In the genomic region with DNA sequence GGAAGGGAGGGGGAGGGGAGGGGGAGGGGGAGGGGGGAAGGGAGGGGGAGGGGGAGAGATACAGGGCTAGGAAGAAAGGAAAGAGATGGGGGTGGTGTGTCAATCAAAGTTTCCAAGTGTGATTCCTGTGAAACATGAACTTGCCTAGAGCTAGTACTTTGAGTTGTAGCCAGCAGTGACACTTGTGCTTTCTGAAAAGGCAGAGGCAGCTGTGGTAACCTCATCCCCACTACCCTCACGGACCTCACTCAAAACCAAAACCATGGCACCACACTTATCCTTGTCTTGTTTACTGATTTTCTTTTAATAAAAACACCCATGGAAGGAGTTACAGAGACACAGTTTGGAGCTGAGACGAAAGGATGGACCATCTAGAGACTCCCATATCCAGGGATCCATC, we compare ENCODE assay signal across 31 mouse cellular contexts.
"Had no signal": no experiment of that assay in that cellular context is flagged by ENCODE, and none has a peak within 500 bp of the region (broad histone marks: within the 10 kb centered on the region; RNA-seq: fewer than 3 reads in every experiment).

No protein-coding gene starts in this region.

- DNase-seq: left cerebral cortex, postnatal 4 days; liver; liver, embryonic 13.5 days; liver, postnatal 0 days; lung, adult 18-20 months; lung, adult 2 months; lung, embryonic 14.5 days; lung, postnatal 10 days; lung, postnatal 14 days; lung, postnatal 36 days; lung, postnatal 4 days; midbrain, embryonic 14.5 days had no signal

- ATAC-seq: liver, embryonic 12.5 days; liver, postnatal 0 days; midbrain, embryonic 13.5 days; midbrain, embryonic 15.5 days; midbrain, embryonic 16.5 days had no signal

- H3K27ac ChIP-seq: left cerebral cortex, adult 2 months; limb, embryonic 10.5 days; limb, embryonic 12.5 days; limb, embryonic 13.5 days; limb, embryonic 15.5 days; liver, embryonic 12.5 days; liver, embryonic 13.5 days; liver, embryonic 14.5 days; liver, embryonic 15.5 days; lung, embryonic 15.5 days; macrophage; midbrain, embryonic 10.5 days; midbrain, embryonic 12.5 days; midbrain, embryonic 13.5 days; midbrain, embryonic 15.5 days; neural tube, embryonic 12.5 days had no signal

- H3K4me3 ChIP-seq: left cerebral cortex, adult 2 months; limb, embryonic 10.5 days; limb, embryonic 12.5 days; limb, embryonic 13.5 days; limb, embryonic 15.5 days; liver, embryonic 12.5 days; liver, embryonic 13.5 days; liver, embryonic 15.5 days; lung, embryonic 15.5 days; megakaryocyte, embryonic 14.5 days; midbrain, embryonic 10.5 days; midbrain, embryonic 12.5 days; midbrain, embryonic 13.5 days; midbrain, embryonic 15.5 days; neural tube, embryonic 12.5 days had no signal

- H3K36me3 ChIP-seq: limb, embryonic 10.5 days; limb, embryonic 12.5 days; limb, embryonic 13.5 days; limb, embryonic 15.5 days; liver, embryonic 12.5 days; liver, embryonic 13.5 days; liver, embryonic 15.5 days; lung, embryonic 15.5 days; midbrain, embryonic 10.5 days; midbrain, embryonic 12.5 days; midbrain, embryonic 13.5 days; midbrain, embryonic 15.5 days; neural tube, embryonic 12.5 days had no signal

- H3K9me3 ChIP-seq: limb, embryonic 10.5 days; limb, embryonic 12.5 days; limb, embryonic 13.5 days; limb, embryonic 15.5 days; liver, embryonic 12.5 days; liver, embryonic 13.5 days; liver, embryonic 15.5 days; lung, embryonic 15.5 days; midbrain, embryonic 10.5 days; midbrain, embryonic 12.5 days; midbrain, embryonic 13.5 days; midbrain, embryonic 15.5 days; neural tube, embryonic 12.5 days had no signal

- H3K9ac ChIP-seq: limb, embryonic 12.5 days; limb, embryonic 13.5 days; limb, embryonic 15.5 days; liver, embryonic 12.5 days; liver, embryonic 13.5 days; liver, embryonic 14.5 days; liver, embryonic 15.5 days; liver, postnatal 0 days; lung, embryonic 14.5 days; lung, embryonic 15.5 days; midbrain, embryonic 12.5 days; midbrain, embryonic 13.5 days; midbrain, embryonic 15.5 days; neural tube, embryonic 12.5 days had no signal

- H3K4me1 ChIP-seq: limb, embryonic 10.5 days; limb, embryonic 12.5 days; limb, embryonic 13.5 days; limb, embryonic 15.5 days; liver, embryonic 12.5 days; liver, embryonic 13.5 days; liver, embryonic 15.5 days; lung, embryonic 15.5 days; megakaryocyte, embryonic 14.5 days; midbrain, embryonic 10.5 days; midbrain, embryonic 12.5 days; midbrain, embryonic 13.5 days; midbrain, embryonic 15.5 days; neural tube, embryonic 12.5 days had no signal

- H3K27me3 ChIP-seq: limb, embryonic 12.5 days; limb, embryonic 13.5 days; limb, embryonic 15.5 days; liver, embryonic 12.5 days; liver, embryonic 13.5 days; liver, embryonic 15.5 days; lung, embryonic 15.5 days; megakaryocyte, embryonic 14.5 days; midbrain, embryonic 12.5 days; midbrain, embryonic 13.5 days; midbrain, embryonic 15.5 days; neural tube, embryonic 12.5 days had no signal

- H3K4me2 ChIP-seq: limb, embryonic 12.5 days; limb, embryonic 13.5 days; limb, embryonic 15.5 days; liver, embryonic 11.5 days; liver, embryonic 12.5 days; liver, embryonic 13.5 days; liver, embryonic 15.5 days; lung, embryonic 14.5 days; lung, embryonic 15.5 days; midbrain, embryonic 11.5 days; midbrain, embryonic 12.5 days; midbrain, embryonic 13.5 days; midbrain, embryonic 15.5 days; neural tube, embryonic 12.5 days had no signal
